Mouse (Mus musculus) forebrain, embryonic 15.5 days (tissue): Measurements from ENCODE around the gene Vegfa. TPM values are rescaled to one million over a fixed set of nuclear protein-coding genes. Genes with fewer than 3 reads are reported as not detected.
"Not testable (repeated sequence)": the region's sequence is repeated elsewhere in the genome, so short reads cannot be mapped to it uniquely, and the experiment has no call there.

ENCODE experiments used
- ATAC-seq: fragments of 200-750 bp; cut with Nextera tagmentation; replicated peaks from 2 replicates; pipeline ENCODE4 v1.8.0; 2017; ENCODE audit warnings: mild to moderate bottlenecking, moderate TSS enrichment, moderate library complexity
- H3K27ac ChIP-seq: fragments of 300-500 bp; sonication (generic); replicated peaks from 2 replicates; pipeline ENCODE4 v1.5.1; 2015; ENCODE audit warnings: mild to moderate bottlenecking, inconsistent platforms
- H3K27me3 ChIP-seq: fragments of 300-500 bp; sonication (generic); 2 replicates; pipeline ENCODE4 v1.6.1; 2015; ENCODE audit warnings: inconsistent platforms
- H3K36me3 ChIP-seq: fragments of 300-500 bp; sonication (generic); 2 replicates; pipeline ENCODE4 v1.6.1; 2015; ENCODE audit warnings: mild to moderate bottlenecking, inconsistent platforms
- H3K4me1 ChIP-seq: fragments of 300-500 bp; sonication (generic); 2 replicates; pipeline ENCODE4 v1.6.1; 2015; ENCODE audit warnings: inconsistent platforms
- H3K4me2 ChIP-seq: fragments of 300-500 bp; sonication (generic); replicated peaks from 2 replicates; pipeline ENCODE4 v1.6.1; 2015; ENCODE audit warnings: mild to moderate bottlenecking, inconsistent platforms
- H3K4me3 ChIP-seq: fragments of 300-500 bp; sonication (generic); 2 replicates; pipeline ENCODE4 v1.5.1; 2015; ENCODE audit warnings: mild to moderate bottlenecking, inconsistent platforms
- H3K9ac ChIP-seq: fragments of 300-500 bp; sonication (generic); replicated peaks from 2 replicates; pipeline ENCODE4 v1.6.1; 2015; ENCODE audit warnings: mild to moderate bottlenecking, inconsistent platforms
- H3K9me3 ChIP-seq: fragments of 300-500 bp; sonication (generic); 2 replicates; pipeline ENCODE4 v1.6.1; 2016; ENCODE audit warnings: inconsistent platforms
- WGBS: fragments of 180-500 bp; shearing (Covaris S2); methylation state at CpG from one replicate; pipeline ENCODE4 v1.1.7; 2015; ENCODE audit warnings: mixed read lengths; 5-methylcytosine and 5-hydroxymethylcytosine counted together
- polyA plus RNA-seq: library from polyadenylated mRNA; unstranded; fragments of >200 nt; fragmentation: Nextera tagmentation; extraction: Ambion mirVana; gene quantifications from 2 replicates; pipeline ENCODE4 v1.2.1, GENCODE M21; 2015

The Vegfa gene
- polyA plus RNA-seq, 1 experiment from 2014 or later: 3.1 TPM

DNA sequence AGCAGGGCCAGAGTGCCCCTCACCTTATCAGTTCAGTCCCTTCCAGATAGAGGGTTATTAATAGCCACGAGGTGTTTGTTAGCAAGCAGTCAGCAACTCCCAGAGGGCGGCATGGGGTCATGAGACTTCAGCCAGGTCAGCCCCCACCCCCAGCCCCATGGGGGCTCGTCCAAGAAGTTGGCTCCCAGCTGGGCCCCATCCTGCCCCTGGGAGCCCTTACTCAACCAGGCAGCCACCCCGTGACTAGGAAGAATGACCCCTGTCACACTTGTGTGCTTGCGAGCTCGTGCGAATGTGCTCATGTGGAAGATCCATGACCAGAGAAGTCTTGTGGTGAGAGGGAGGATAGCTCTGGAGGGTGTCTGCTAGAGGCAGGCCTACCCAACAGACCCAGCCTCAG, 23.0 kb downstream of the Vegfa start:
- WGBS: 72% methylated on average over 7 of the region's 7 CpGs

GRCm38 (mm10) chr17:46005458-46005857, 26.7 kb downstream of the Vegfa start:
- H3K4me2 ChIP-seq: no peak overlapping the region
- no peaks in the 10 kb centered on the region for H3K27me3 ChIP-seq
- no peak for ATAC-seq
- H3K9ac ChIP-seq: no peak overlapping the region
- H3K36me3 ChIP-seq: no peaks in the 10 kb centered on the region
- H3K4me3 ChIP-seq: no peak overlapping the region
- WGBS: 79% methylated on average over 3 of the region's 3 CpGs
- H3K9me3 ChIP-seq: no peaks in the 10 kb centered on the region
- no peaks in the 10 kb centered on the region for H3K4me1 ChIP-seq
- no peak overlapping the region for H3K27ac ChIP-seq

More for the DNA sequence above, 23.0 kb downstream of the Vegfa start:
- Histone ChIP-seq H3K4me3 (no peak overlapping the region), H3K27ac (no peak overlapping the region), H3K27me3 (no peaks in the 10 kb centered on the region), H3K9ac (no peak overlapping the region), H3K4me2 (no peak overlapping the region), H3K4me1 (no peaks in the 10 kb centered on the region), H3K9me3 (no peaks in the 10 kb centered on the region), H3K36me3 (no peaks in the 10 kb centered on the region)
- ATAC-seq: no peak

GRCm38 (mm10) chr17:46004482-46004881, 27.7 kb downstream of the Vegfa start:
- WGBS: 86% methylated on average over 5 of the region's 5 CpGs
- H3K4me1 ChIP-seq: no peaks in the 10 kb centered on the region
- H3K4me3 ChIP-seq: no peak overlapping the region
- H3K4me2 ChIP-seq: no peak overlapping the region
- H3K36me3 ChIP-seq: no peaks in the 10 kb centered on the region
- ATAC-seq: no peak
- no peaks in the 10 kb centered on the region for H3K27me3 ChIP-seq
- H3K27ac ChIP-seq: no peak overlapping the region
- H3K9ac ChIP-seq: no peak overlapping the region
- H3K9me3 ChIP-seq: no peaks in the 10 kb centered on the region

DNA sequence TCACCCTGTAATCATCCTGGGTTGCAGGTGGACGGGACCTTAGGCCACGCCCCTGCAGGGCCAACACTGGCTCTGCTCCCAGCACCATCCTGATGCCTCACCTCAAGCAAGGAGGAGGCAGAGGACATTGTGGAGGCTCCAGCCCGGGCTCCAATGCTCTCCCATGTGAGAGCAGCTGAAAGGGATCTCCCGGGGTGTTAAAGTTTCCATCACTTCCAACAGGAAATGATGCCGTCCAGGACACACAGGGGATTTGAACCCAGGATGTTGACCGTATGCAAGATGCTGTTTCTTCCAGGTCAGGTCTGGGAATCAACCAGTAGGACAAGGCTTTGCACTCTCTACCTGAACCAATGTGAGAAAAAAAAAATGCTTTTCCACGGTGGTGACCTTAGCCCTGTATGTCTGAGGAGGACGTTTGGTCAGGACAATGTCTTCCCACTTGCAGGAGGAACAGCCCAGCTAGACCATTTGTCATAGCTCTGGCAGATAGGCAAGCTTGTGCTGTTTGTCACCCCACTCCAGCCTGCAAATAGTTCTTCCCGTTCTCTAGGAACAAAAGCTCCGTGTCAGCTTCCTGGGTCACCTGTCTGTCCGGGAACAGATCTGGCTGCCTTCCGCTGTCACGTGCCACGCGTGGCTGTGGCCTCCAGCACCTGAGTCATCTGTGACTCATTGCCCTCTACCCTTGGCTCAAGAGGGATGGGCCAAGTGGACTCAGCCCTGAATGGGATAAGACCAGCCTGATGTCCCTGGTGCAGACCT, 28.3 kb downstream of the Vegfa start:
- ATAC-seq: no peak
- no peaks in the 10 kb centered on the region for H3K36me3 ChIP-seq

GRCm38 (mm10) chr17:45999366-45999940, 32.7 kb downstream of the Vegfa start:
- Histone ChIP-seq H3K9ac (no peak overlapping the region), H3K9me3 (no peaks in the 10 kb centered on the region), H3K27ac (no peak overlapping the region), H3K4me1 (no peaks in the 10 kb centered on the region), H3K4me2 (no peak overlapping the region), H3K27me3 (no peaks in the 10 kb centered on the region), H3K36me3 (no peaks in the 10 kb centered on the region), H3K4me3 (no peak overlapping the region)
- ATAC-seq: no peak
- 89% methylated on average over 9 of the region's 9 CpGs for WGBS

More for the DNA sequence above, 28.3 kb downstream of the Vegfa start:
- Histone ChIP-seq H3K9ac (no peak overlapping the region), H3K4me2 (no peak overlapping the region), H3K27me3 (no peaks in the 10 kb centered on the region), H3K4me1 (no peaks in the 10 kb centered on the region), H3K9me3 (no peaks in the 10 kb centered on the region), H3K27ac (no peak overlapping the region), H3K4me3 (no peak overlapping the region)
- 80% methylated on average over 15 of the region's 15 CpGs for WGBS

- ATAC-seq: no peak
- no peaks in the 10 kb centered on the region for H3K27me3 ChIP-seq
- H3K36me3 ChIP-seq: no peaks in the 10 kb centered on the region
- H3K4me2 ChIP-seq: no peak overlapping the region
- no peak overlapping the region for H3K9ac ChIP-seq
- H3K4me3 ChIP-seq: no peak overlapping the region
- 21% methylated on average over 6 of the region's 6 CpGs for WGBS
- H3K27ac ChIP-seq: no peak overlapping the region
- no peaks in the 10 kb centered on the region for H3K4me1 ChIP-seq
- no peaks in the 10 kb centered on the region for H3K9me3 ChIP-seq
These were observed 33.8 kb downstream of the Vegfa start for GRCm38 (mm10) chr17:45998363-45998762.

DNA sequence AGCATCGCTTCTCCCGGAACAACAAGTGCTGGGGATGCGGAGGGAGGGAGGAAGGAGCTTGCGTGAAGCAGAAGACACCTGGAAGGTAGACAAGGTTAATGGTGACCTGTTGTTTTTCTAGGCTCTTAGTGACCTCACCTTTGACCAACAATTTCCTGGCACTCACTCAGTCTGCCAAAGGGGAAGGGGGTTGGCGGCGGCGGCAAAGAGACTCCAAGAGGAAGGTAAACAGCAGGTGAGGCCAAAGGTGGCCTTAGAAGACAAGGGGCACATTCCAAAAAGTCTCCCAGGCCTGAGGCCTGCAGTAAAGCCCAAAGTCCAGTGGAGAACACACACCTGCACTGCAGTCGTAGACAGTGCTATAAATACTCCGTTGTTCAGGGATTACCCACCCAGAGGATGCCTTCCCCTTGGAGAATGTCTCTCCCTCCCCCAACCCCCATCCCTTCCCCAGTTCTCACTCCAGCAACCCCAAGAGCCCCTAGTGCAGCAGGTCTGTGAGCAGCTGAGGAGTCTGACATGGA, 35.2 kb downstream of the Vegfa start:
- H3K9me3 ChIP-seq: no peaks in the 10 kb centered on the region
- H3K27me3 ChIP-seq: no peaks in the 10 kb centered on the region
- H3K4me1 ChIP-seq: no peaks in the 10 kb centered on the region
- H3K9ac ChIP-seq: no peak overlapping the region
- ATAC-seq: no peak
- no peak overlapping the region for H3K4me3 ChIP-seq
- no peaks in the 10 kb centered on the region for H3K36me3 ChIP-seq
- WGBS: 92% methylated on average over 9 of the region's 9 CpGs
- no peak overlapping the region for H3K27ac ChIP-seq
- no peak overlapping the region for H3K4me2 ChIP-seq

DNA sequence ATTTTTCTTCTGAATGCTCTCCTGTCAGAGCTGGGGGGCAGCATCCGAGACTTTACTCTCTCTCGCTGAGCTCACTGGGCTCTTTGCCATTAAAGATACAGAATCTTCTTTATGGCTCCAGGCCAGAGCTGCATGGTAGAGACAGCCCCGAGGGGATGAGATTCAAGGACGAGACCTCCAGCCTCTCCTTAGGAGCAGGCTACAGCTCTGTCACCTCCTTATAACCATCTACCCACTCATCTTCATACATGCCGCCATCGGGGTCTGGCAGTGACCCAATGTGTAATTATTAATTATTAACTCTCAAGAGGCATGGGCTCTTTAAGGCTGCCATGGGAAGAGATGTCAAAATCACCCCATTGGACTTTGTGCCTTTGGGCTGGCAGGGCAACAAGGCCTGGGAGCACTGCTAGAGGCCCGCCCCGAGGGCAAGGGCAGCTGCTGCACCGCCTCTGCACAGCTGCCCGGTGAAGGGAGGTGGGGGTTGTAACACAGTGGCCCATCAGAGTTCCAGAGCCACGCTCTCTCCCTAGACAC, 37.8 kb downstream of the Vegfa start:
- no peak overlapping the region for H3K4me3 ChIP-seq
- H3K9ac ChIP-seq: no peak overlapping the region
- no peaks in the 10 kb centered on the region for H3K36me3 ChIP-seq
- no peaks in the 10 kb centered on the region for H3K9me3 ChIP-seq
- no peak overlapping the region for H3K4me2 ChIP-seq
- no peak for ATAC-seq
- WGBS: 71% methylated on average over 11 of the region's 11 CpGs
- H3K4me1 ChIP-seq: no peaks in the 10 kb centered on the region
- H3K27me3 ChIP-seq: no peaks in the 10 kb centered on the region
- no peak overlapping the region for H3K27ac ChIP-seq

GRCm38 (mm10) chr17:45986915-45987314, 45.3 kb downstream of the Vegfa start:
- no peak overlapping the region for H3K4me3 ChIP-seq
- no peak overlapping the region for H3K4me2 ChIP-seq
- 91% methylated on average over 3 of the region's 3 CpGs for WGBS
- H3K36me3 ChIP-seq: no peaks in the 10 kb centered on the region
- no peaks in the 10 kb centered on the region for H3K4me1 ChIP-seq
- no peaks in the 10 kb centered on the region for H3K27me3 ChIP-seq
- no peak for ATAC-seq
- no peaks in the 10 kb centered on the region for H3K9me3 ChIP-seq
- H3K9ac ChIP-seq: no peak overlapping the region
- H3K27ac ChIP-seq: no peak overlapping the region

DNA sequence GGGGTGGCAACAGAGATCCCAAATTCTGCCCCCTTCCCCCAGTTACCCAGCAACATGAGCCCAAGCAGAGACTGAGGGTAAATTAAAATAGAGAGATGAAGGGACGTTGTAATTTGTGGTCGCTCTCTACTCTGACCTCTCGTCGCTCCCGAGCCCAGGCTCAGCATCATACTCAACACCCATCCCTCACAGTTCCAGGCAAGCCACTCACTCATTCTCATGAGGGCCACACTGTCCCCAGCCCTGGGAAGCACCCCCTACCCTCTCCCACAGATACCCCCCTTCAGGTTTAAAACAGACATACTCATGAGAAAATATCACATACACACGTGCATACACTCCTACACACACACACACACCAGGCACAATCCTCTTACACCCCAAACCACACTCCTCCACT, 45.8 kb downstream of the Vegfa start:
- WGBS: 91% methylated on average over 6 of the region's 6 CpGs
- Histone ChIP-seq H3K9me3 (no peaks in the 10 kb centered on the region), H3K27me3 (no peaks in the 10 kb centered on the region), H3K9ac (no peak overlapping the region), H3K36me3 (no peaks in the 10 kb centered on the region), H3K4me2 (no peak overlapping the region), H3K27ac (no peak overlapping the region), H3K4me1 (no peaks in the 10 kb centered on the region), H3K4me3 (no peak overlapping the region)
- no peak for ATAC-seq

GRCm38 (mm10) chr17:45983185-45983584, 49.0 kb downstream of the Vegfa start:
- not testable (repeated sequence) for H3K4me2 ChIP-seq, H3K27ac ChIP-seq, ATAC-seq, H3K9me3 ChIP-seq, H3K36me3 ChIP-seq, H3K4me3 ChIP-seq, H3K27me3 ChIP-seq, H3K9ac ChIP-seq, H3K4me1 ChIP-seq
- WGBS: 100% methylated on average over 1 of the region's 1 CpGs

DNA sequence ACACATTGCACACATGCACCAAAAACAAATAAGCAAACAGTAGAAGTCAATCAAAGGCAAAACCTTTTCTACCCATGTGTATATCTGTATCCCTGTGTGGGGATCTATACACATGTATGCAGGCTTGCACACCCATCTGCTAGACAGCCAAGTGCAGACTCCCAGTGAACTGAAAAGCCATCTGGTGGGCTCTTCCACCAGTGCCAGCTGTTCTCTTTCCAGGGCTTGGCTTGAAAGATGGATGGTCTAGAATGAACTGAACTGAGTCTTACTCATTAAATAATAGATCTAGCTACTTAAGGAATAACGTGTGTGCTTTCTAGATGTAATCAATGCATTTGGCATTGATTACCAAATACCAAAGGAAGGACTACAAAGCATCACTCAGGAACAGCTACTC, 50.3 kb downstream of the Vegfa start:
- H3K4me1 ChIP-seq: no peaks in the 10 kb centered on the region
- no peak overlapping the region for H3K27ac ChIP-seq
- no peaks in the 10 kb centered on the region for H3K36me3 ChIP-seq
- no peak overlapping the region for H3K4me3 ChIP-seq
- ATAC-seq: no peak
- no peaks in the 10 kb centered on the region for H3K27me3 ChIP-seq
- WGBS: 59% methylated on average over 1 of the region's 1 CpGs
- no peak overlapping the region for H3K9ac ChIP-seq
- no peak overlapping the region for H3K4me2 ChIP-seq
- H3K9me3 ChIP-seq: no peaks in the 10 kb centered on the region
